Mouse (Mus musculus) cortical plate, adult 2 months (tissue): Measurements from ENCODE around the gene Tbc1d4.

Experiments
- CTCF ChIP-seq: fragments of 200-500 bp; IDR thresholded peaks from 2 replicates; pipeline ENCODE4 v1.5.1; 2011; ENCODE audit warnings: mild to moderate bottlenecking, control low read depth, low read length; ENCODE audit not compliant: insufficient read depth; ENCODE audit errors: extremely low read depth
- POLR2A ChIP-seq: fragments of 200-500 bp; IDR thresholded peaks from 2 replicates; pipeline ENCODE4 v1.6.1; 2011; ENCODE audit warnings: mild to moderate bottlenecking, low read length, control low read depth; ENCODE audit not compliant: insufficient read depth; ENCODE audit errors: extremely low read depth

DNA sequence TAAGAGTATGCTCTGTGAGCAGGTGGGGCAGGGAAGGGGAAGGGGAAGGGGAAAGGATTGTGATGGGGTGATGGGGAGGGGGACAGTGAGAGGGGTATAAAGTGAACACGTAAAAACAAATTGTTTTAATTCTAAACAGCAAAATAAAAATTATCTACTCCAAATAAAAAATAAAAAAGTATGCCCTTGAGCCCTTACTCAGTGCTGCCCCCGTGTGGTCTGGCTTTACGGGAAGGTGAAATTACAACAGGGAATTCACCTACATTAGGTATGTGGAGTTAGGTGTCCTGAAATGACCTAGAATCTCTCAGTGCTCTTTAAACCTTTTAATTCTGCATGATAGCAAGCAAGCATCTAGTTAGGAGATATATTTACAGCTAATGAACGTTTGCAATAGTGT is 126.7 kb downstream of the Tbc1d4 start:
- TF ChIP-seq CTCF (peak; percentile 58), POLR2A (no peak)
